Mouse (Mus musculus) layer of hippocampus, adult 8-10 months (tissue): ENCODE measurements around the gene Mpst. TPM values are rescaled to one million over a fixed set of nuclear protein-coding genes. Genes with fewer than 3 reads are reported as not detected.

Experiments used
- DNase-seq, 2 experiments: peaks; one replicate each; pipeline ENCODE4 v3.0.0; 2022; ENCODE audit warnings: low spot score in 2 of 2
- total RNA-seq, 4 experiments: library from RNA; stranded (reverse); gene quantifications; 2 replicates each; pipeline ENCODE4 v1.2.4; 2022

Mpst gene
- total RNA-seq, 4 experiments from 2014 or later, result 23.1 to 38.1 (median 30.3) TPM

DNA sequence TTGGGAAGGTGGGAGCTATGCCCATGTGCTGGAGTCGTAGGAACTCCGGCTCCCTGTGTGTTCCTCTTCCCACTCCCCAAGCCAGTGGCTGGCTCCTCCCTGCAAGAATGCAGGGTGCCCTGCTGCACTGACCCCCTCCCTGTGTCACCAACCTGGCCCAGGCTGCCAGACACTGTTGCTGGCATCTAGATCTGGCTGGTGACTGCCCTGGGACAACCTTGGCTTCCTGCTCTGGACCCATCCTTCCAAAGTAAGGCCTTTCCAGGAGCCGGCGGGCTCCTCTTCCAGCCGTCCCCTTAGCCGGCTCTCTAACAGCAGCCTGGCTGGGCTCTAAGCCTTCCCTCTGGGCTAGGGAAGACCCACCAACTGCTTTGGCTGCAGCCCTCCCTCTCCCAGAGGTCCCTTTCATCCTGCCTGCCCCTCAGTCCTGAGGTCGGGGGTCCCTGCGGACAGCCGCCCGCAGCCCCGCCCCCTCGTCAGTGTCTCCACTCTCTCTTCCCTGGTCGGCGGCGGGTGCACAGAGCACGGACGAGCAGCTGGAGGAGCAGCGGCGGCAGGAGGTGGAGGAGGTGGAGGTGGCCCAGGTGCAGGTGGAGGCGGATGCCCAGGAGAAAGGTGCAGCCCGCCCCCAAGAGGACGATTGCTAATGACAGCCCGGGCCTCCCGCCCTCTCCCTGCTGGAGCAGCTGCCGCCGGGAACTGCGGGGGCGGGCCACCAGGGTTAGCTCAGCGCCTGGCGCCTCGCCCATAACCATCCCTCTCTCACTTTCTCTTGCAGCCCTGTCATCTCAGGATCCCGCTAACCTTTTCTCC, 30.4 kb downstream of the Mpst start:
- peak; percentile 90 to 92 for DNase-seq

- no peak for DNase-seq
Measured at GRCm38 (mm10) chr15:78437237-78438017, 31.2 kb downstream of the Mpst start.

- no peak for DNase-seq
Measured at GRCm38 (mm10) chr15:78438018-78438394, 31.8 kb downstream of the Mpst start.

- DNase-seq, result no peak
Measured at GRCm38 (mm10) chr15:78438505-78438904, 32.3 kb downstream of the Mpst start.

DNA sequence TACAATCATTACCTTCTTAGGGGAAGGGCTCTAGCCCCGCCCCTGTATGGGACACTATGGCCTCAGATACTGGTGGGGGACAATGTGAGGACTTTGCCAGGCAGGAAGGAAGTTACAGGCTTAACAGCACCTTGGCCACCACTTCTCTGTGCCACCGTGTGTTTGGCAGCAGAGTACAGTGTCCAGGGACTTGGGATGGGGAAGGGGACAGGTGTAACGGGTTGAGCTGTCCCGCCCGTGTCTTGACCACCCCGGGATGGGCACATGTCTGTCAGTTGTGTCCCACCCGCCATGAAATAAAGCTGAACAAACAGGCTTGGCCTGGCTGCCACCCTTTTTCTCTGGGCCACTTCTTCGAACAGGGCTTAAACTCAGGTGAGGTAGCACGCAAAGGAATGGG, 32.8 kb downstream of the Mpst start:
- no peak for DNase-seq

DNA sequence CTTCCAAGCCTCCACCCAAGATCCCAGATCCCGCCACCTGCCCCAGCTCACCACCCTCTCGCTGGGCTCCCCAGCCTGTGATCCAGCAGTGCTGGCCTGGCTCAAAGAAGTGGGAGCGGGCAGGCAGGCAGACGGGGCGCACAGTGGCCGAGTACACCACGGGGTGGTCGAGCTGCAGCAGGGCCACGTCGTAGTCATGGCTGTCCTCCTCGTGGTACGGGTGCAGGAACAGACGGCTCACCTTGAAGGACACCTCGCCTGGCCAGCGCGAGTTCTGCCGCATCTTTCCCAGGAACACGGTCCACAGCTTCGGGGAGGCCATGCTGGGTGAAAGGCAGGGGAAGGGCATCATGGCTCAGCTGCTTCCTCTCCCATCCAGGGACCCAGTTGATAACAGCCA, 36.0 kb downstream of the Mpst start:
- DNase-seq, result no peak

GRCm38 (mm10) chr15:78443857-78444256, 37.6 kb downstream of the Mpst start:
- DNase-seq, result no peak

DNA sequence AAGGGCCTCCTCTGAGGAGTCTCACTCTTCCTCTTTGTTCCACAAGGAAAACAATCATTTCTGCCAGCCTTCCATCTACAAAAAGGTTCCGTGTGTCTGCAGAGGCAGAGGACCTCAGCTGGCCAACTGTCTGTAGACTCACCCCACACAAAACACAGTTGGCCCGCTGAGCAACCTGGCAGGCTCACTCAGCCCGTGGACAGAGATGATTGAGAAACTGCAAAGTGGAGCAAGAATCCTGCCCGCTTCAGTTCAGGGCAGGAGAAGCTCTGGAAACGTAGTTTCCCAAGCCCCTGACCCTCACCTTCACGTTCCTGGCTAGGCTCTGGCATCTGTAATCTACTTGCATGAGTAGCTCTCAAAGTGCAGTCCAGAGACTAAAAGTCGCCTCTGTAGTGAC, 40.9 kb downstream of the Mpst start:
- DNase-seq, result no peak

GRCm38 (mm10) chr15:78447746-78448535, 41.7 kb downstream of the Mpst start:
- DNase-seq, result peak; percentile 86 to 94

DNA sequence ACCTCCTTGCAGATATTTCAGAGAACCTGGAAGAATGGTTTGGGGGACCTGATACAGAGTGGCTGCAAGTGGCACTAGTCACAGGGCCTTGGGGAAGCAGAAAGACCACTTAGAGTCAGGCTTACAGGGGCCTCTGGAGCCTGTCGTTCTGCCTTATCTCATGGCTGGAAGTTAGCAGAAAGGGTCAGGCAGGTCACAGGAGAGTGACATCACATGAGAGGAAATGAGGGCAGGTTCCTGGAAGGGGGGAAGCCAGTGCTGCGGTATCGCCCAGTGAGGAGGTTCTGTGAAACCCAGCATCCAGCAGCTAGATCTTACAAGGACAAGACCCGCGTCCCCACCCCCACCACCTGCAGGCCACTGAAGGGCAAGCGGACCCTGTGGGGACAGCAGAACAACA, 42.9 kb downstream of the Mpst start:
- DNase-seq, result no peak

DNA sequence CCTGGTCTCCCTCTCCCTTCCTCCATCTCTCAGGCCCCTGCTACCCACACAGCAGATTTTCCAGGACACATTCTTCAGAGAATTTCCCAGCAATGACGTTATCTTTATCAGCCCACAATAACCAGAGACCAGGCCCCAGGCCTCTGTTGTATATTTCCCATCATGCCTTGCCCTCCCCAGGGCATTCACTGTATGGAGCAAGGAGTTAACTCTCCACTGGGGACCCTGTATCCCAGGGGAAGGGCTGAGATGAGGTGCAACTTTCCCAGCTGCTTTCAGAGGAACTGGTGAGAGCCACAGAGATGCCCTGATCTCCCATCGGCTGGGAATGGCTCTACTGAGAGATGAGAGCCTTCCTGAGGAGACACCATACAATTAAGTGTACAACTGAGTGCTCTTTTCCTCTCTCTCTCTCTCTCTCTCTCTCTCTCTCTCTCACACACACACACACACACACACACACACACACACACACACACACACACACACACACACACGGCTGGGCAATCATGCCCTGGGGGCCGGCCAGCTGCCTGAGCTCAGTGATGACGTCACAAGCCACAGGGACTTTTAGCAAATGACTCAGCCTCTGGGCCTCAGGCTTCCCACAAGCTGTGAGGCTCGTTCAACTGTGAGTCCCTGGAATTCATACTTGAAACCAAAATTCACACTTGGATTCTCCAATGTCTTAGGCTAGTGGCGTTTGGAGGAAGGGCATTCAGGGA, 43.6 kb downstream of the Mpst start:
- no peak for DNase-seq

DNA sequence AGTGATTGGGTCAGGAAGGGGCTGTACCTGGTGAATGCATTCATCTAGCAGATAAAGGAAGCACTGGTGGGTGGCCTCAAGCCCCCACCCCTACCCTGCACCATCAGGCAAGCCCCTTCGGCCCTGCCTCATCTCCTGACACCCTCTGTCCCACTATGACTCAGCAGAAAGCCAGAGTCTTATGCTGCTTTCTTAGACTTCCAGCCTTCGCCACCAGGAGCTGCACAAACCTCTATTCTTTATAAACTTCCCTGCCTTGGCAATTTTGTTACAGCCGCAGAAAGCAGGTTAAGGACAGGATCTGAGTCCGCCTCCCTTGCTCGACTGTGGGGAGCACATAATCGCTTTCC, 44.2 kb downstream of the Mpst start:
- no peak for DNase-seq

DNA sequence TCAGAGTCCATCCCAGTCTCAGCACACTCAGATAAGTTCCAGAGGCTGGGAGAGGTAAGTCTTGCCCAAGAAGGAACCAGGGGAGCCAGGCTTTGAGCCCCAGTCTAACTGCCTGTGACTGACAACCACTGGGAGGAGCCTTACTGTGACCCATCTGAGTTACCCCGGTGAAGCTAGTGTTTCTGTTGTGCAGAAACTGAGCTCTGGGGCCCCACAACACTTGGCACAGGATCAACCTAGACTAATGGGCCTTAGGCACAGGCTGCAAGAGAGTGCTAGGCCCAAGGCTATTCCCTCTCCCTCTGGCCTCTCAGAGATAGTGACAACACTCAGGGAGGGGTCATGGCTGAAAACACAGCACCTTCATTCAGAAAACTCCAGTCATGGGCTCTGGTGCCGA, 45.0 kb downstream of the Mpst start:
- DNase-seq, result no peak

DNA sequence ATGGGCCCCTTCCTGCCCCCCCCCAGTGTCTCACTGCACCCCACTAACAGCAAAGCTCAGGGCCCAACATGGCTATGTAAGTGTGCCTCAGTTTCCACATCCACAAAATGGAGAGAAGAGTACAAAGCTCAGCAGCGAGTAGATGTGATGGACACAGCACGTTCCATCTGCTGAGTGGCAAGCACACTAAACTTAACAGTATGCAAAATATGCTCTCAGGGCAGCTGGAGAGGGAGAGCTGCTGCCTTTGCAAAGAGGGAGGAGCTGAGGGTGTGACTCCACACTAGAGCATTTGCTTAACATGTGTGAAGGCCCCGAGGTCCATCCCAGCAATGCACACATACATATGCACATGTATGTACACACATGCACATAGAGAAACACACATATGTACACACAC, 46.7 kb downstream of the Mpst start:
- no peak for DNase-seq

DNA sequence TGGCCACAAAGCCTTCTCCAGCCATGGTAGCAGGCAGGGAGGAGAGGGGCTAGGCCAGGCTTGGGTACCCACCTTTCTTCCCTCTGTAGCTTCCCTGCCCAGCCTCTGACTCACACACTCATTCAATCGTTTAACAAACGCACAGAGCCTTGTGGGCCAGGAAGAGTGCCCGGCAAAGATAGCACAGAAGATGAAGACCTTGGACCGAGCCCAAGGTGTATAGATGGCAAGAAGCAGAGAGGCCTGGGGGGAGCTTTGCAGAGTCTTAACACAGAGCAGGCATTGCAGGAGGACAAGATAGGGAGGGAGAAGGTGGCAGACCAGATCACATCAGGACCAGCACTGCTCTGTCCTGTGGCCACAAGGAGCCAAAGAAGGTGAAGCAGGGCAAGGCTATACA, 49.0 kb downstream of the Mpst start:
- no peak for DNase-seq

- no peak for DNase-seq
Measured at GRCm38 (mm10) chr15:78456051-78456450, 49.8 kb downstream of the Mpst start.

- no peak for DNase-seq
Measured at GRCm38 (mm10) chr15:78457193-78457592, 51.0 kb downstream of the Mpst start.

GRCm38 (mm10) chr15:78462981-78463380, 56.8 kb downstream of the Mpst start:
- DNase-seq, result no peak
